Mouse (Mus musculus) MEL (cell line): ENCODE measurements around the gene Utrn. TPM values are rescaled to one million over a fixed set of nuclear protein-coding genes. Genes with fewer than 3 reads are reported as not detected.

Experiments used
- DNase-seq: peaks from one replicate; pipeline ENCODE4 v3.0.0; 2011; ENCODE audit warnings: low read depth, low spot score
- H3K27ac ChIP-seq: 2 replicates; pipeline ENCODE4 v1.5.1; 2012; ENCODE audit warnings: low read depth, mild to moderate bottlenecking, control low read depth, low read length, moderate library complexity; ENCODE audit not compliant: control insufficient read depth
- H3K27me3 ChIP-seq, 2 experiments: fragments of 150-350 bp in 1 of 2; sonication (generic) in 1 of 2; 2 replicates each; pipeline ENCODE4 v1.6.1; 2012; ENCODE audit warnings: low read length in 2 of 2, mild to moderate bottlenecking in 2 of 2, improper control_type of control experiment in 1 of 2, moderate library complexity in 1 of 2; ENCODE audit not compliant: insufficient read depth in 2 of 2, control insufficient read depth in 1 of 2
- H3K36me3 ChIP-seq, 2 experiments: 2 replicates each; pipeline ENCODE4 v1.6.1; 2012 to 2014; ENCODE audit warnings: low read length in 2 of 2, improper control_type of control experiment in 1 of 2, inconsistent platforms in 1 of 2, mild to moderate bottlenecking in 1 of 2; ENCODE audit not compliant: insufficient read depth in 2 of 2, control insufficient read depth in 1 of 2
- H3K4me1 ChIP-seq, 2 experiments: fragments of 150-350 bp in 1 of 2; sonication (generic) in 1 of 2; 2 replicates each; pipeline ENCODE4 v1.6.1; 2012; ENCODE audit warnings: low read length in 2 of 2, improper control_type of control experiment in 1 of 2, mild to moderate bottlenecking in 1 of 2; ENCODE audit not compliant: insufficient read depth in 2 of 2, control insufficient read depth in 1 of 2
- H3K4me3 ChIP-seq, 2 experiments: fragments of 150-350 bp in 1 of 2; sonication (generic) in 1 of 2; 2 replicates each; pipeline ENCODE4 v1.5.1; 2012; ENCODE audit warnings: low read depth in 2 of 2, low read length in 2 of 2, mild to moderate bottlenecking in 2 of 2, moderate library complexity in 2 of 2, control low read depth in 1 of 2, improper control_type of control experiment in 1 of 2; ENCODE audit not compliant: control insufficient read depth in 1 of 2, insufficient read depth in 1 of 2
- H3K79me2 ChIP-seq: 2 replicates; pipeline ENCODE4 v1.6.1; 2012; ENCODE audit warnings: mild to moderate bottlenecking, low read length, moderate library complexity; ENCODE audit not compliant: control insufficient read depth, poor library complexity, insufficient read depth
- H3K9ac ChIP-seq: 2 replicates; pipeline ENCODE4 v1.6.1; 2012; ENCODE audit warnings: low read depth, mild to moderate bottlenecking, control low read depth, low read length, moderate library complexity; ENCODE audit not compliant: control insufficient read depth, poor library complexity, severe bottlenecking
- H3K9me3 ChIP-seq: fragments of 150-350 bp; sonication (generic); replicated peaks from 2 replicates; pipeline ENCODE4 v1.6.1; 2012; ENCODE audit warnings: mild to moderate bottlenecking, low read length, improper control_type of control experiment, moderate library complexity; ENCODE audit not compliant: insufficient read depth
- CHD2 ChIP-seq: IDR thresholded peaks from 2 replicates; pipeline ENCODE4 v1.6.1; 2011; ENCODE audit warnings: low read length, improper control_type of control experiment
- E2F4 ChIP-seq: IDR thresholded peaks from 2 replicates; pipeline ENCODE4 v1.6.1; 2011; ENCODE audit warnings: low read depth, low read length, improper control_type of control experiment, borderline replicate concordance
- ELF1 ChIP-seq: IDR thresholded peaks from 2 replicates; pipeline ENCODE4 v1.6.1; 2014; ENCODE audit warnings: low read depth, mild to moderate bottlenecking, inconsistent platforms, low read length, improper control_type of control experiment, moderate library complexity
- ETS1 ChIP-seq: IDR thresholded peaks from 2 replicates; pipeline ENCODE4 v1.6.1; 2012; ENCODE audit warnings: low read depth, mild to moderate bottlenecking, inconsistent platforms, low read length, improper control_type of control experiment, moderate library complexity
- GATA1 ChIP-seq: IDR thresholded peaks from 2 replicates; pipeline ENCODE4 v1.6.1; 2011; ENCODE audit warnings: low read depth, low read length, improper control_type of control experiment
- HCFC1 ChIP-seq: IDR thresholded peaks from 2 replicates; pipeline ENCODE4 v1.6.1; 2012; ENCODE audit warnings: low read depth, mild to moderate bottlenecking, inconsistent platforms, low read length, improper control_type of control experiment, moderate library complexity
- KAT2A ChIP-seq: conservative IDR thresholded peaks from 2 replicates; pipeline ENCODE4 v1.6.1; 2012; ENCODE audit warnings: low read depth, low read length, improper control_type of control experiment, inconsistent platforms
- MAFK ChIP-seq: IDR thresholded peaks from 2 replicates; pipeline ENCODE4 v1.6.1; 2011; ENCODE audit warnings: low read depth, mild to moderate bottlenecking, low read length, improper control_type of control experiment, borderline replicate concordance
- MAX ChIP-seq: IDR thresholded peaks from 2 replicates; pipeline ENCODE4 v1.6.1; 2011; ENCODE audit warnings: low read length, improper control_type of control experiment
- MAZ ChIP-seq: IDR thresholded peaks from 2 replicates; pipeline ENCODE4 v1.6.1; 2012; ENCODE audit warnings: low read depth, mild to moderate bottlenecking, inconsistent platforms, low read length, improper control_type of control experiment
- MEF2A ChIP-seq: IDR thresholded peaks from 2 replicates; pipeline ENCODE4 v1.6.1; 2014; ENCODE audit warnings: low read depth, mild to moderate bottlenecking, inconsistent platforms, low read length, improper control_type of control experiment; ENCODE audit not compliant: poor library complexity, insufficient replicate concordance, severe bottlenecking; ENCODE audit errors: extremely low read depth
- MXI1 ChIP-seq: IDR thresholded peaks from 2 replicates; pipeline ENCODE4 v1.6.1; 2011; ENCODE audit warnings: mild to moderate bottlenecking, low read depth, low read length, improper control_type of control experiment
- MYC ChIP-seq: IDR thresholded peaks from 2 replicates; pipeline ENCODE4 v1.6.1; 2011; ENCODE audit warnings: low read depth, mild to moderate bottlenecking, low read length, improper control_type of control experiment, moderate library complexity
- NRF1 ChIP-seq: IDR thresholded peaks from 2 replicates; pipeline ENCODE4 v1.6.1; 2014; ENCODE audit warnings: low read depth, mild to moderate bottlenecking, inconsistent platforms, low read length, improper control_type of control experiment, moderate library complexity; ENCODE audit not compliant: poor library complexity, insufficient read depth, severe bottlenecking
- POLR2A ChIP-seq, 2 experiments: IDR thresholded peaks; 2 replicates each; pipeline ENCODE4 v1.6.1; 2011 to 2012; ENCODE audit warnings: low read length in 2 of 2, mild to moderate bottlenecking in 2 of 2, control low read depth in 1 of 2, improper control_type of control experiment in 1 of 2, low read depth in 1 of 2, moderate library complexity in 1 of 2; ENCODE audit not compliant: control insufficient read depth in 1 of 2, insufficient read depth in 1 of 2, poor library complexity in 1 of 2
- RCOR1 ChIP-seq: IDR thresholded peaks from 2 replicates; pipeline ENCODE4 v1.6.1; 2012; ENCODE audit warnings: low read depth, mild to moderate bottlenecking, inconsistent platforms, low read length, improper control_type of control experiment
- SIN3A ChIP-seq: IDR thresholded peaks from 2 replicates; pipeline ENCODE4 v1.6.1; 2012; ENCODE audit warnings: low read length, improper control_type of control experiment, inconsistent platforms
- SMC3 ChIP-seq: IDR thresholded peaks from 2 replicates; pipeline ENCODE4 v1.6.1; 2011; ENCODE audit warnings: low read depth, low read length, improper control_type of control experiment
- TCF12 ChIP-seq: IDR thresholded peaks from 2 replicates; pipeline ENCODE4 v1.6.1; 2014; ENCODE audit warnings: low read depth, mild to moderate bottlenecking, inconsistent platforms, low read length, improper control_type of control experiment, moderate library complexity
- UBTF ChIP-seq: IDR thresholded peaks from 2 replicates; pipeline ENCODE4 v1.6.1; 2012; ENCODE audit warnings: low read depth, mild to moderate bottlenecking, inconsistent platforms, low read length, improper control_type of control experiment, moderate library complexity, borderline replicate concordance; ENCODE audit not compliant: insufficient read depth
- USF1 ChIP-seq: IDR thresholded peaks from 2 replicates; pipeline ENCODE4 v1.6.1; 2014; ENCODE audit warnings: low read depth, mild to moderate bottlenecking, inconsistent platforms, low read length, improper control_type of control experiment, moderate library complexity
- USF2 ChIP-seq, 2 experiments: IDR thresholded peaks; 2 replicates each; pipeline ENCODE4 v1.6.1; 2011 to 2012; ENCODE audit warnings: improper control_type of control experiment in 2 of 2, low read length in 2 of 2, borderline replicate concordance in 1 of 2, inconsistent platforms in 1 of 2, low read depth in 1 of 2, mild to moderate bottlenecking in 1 of 2; ENCODE audit not compliant: insufficient read depth in 1 of 2
- ZC3H11A ChIP-seq: IDR thresholded peaks from 2 replicates; pipeline ENCODE4 v1.6.1; 2012; ENCODE audit warnings: low read depth, mild to moderate bottlenecking, inconsistent platforms, low read length, improper control_type of control experiment
- ZKSCAN1 ChIP-seq: IDR thresholded peaks from 2 replicates; pipeline ENCODE4 v1.6.1; 2012; ENCODE audit warnings: low read depth, mild to moderate bottlenecking, inconsistent platforms, low read length, improper control_type of control experiment, moderate library complexity
- ZMIZ1 ChIP-seq: IDR thresholded peaks from 2 replicates; pipeline ENCODE4 v1.6.1; 2012; ENCODE audit warnings: low read depth, mild to moderate bottlenecking, inconsistent platforms, low read length, improper control_type of control experiment, moderate library complexity
- ZNF384 ChIP-seq: IDR thresholded peaks from 2 replicates; pipeline ENCODE4 v1.6.1; 2012; ENCODE audit warnings: low read depth, mild to moderate bottlenecking, inconsistent platforms, low read length, improper control_type of control experiment
- polyA plus RNA-seq, 2 experiments: library from polyadenylated mRNA; stranded (reverse) in 1 of 2; unstranded in 1 of 2; fragments of >175 nt in 1 of 2; fragments of >200 nt in 1 of 2; gene quantifications; 2 replicates each; pipeline versions ENCODE4 v1.2.1 to v1.2.4; 2012; ENCODE audit warnings: low replicate concordance in 2 of 2, low read depth in 1 of 2; ENCODE audit not compliant: insufficient read length in 2 of 2, insufficient read depth in 1 of 2, missing spikeins in 1 of 2
- total RNA-seq: library from RNA; depleted of rRNA; stranded (reverse); fragments of 300-350 nt; gene quantifications from 2 replicates; pipeline ENCODE4 v1.2.3, GENCODE M21; 2012

Gene Utrn
- total and polyA plus RNA-seq, 3 experiments, result 2.3 to 4.3 TPM; not detected in 1

DNA sequence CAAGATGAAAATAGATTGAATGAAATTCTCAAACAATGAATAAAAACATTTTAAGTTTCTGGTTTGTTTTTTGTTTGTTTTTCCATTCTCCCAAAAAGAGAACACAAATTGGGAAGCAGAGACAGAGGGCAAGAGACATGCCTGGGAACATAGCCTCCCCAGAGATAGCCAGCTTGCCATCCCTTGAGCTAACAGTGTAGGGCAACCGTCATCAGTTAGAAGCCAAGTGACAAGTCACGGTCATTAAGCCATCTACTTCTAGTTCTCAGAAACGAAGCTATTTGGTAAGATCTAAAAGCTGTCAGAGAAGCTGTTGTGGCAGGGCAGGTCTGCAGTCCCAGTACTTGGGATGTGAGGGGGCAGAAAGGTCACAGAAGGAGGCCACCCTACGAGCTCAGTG, 44.8 kb downstream of the Utrn start:
- Histone ChIP-seq H3K4me1 (no peaks in the 10 kb centered on the region), H3K9ac (no peak overlapping the region), H3K4me3 (no peak overlapping the region), H3K36me3 (no peaks in the 10 kb centered on the region), H3K79me2 (no peaks in the 10 kb centered on the region), H3K27ac (no peak overlapping the region), H3K9me3 (no peaks in the 10 kb centered on the region), H3K27me3 (no peaks in the 10 kb centered on the region)
- DNase-seq, result no peak
- TF ChIP-seq ZMIZ1, result no peak
- TF ChIP-seq USF2 (IDR thresholded peaks at IDR 0.05; ENCODE audit: borderline replicate concordance in 1 of 2, insufficient read depth in 1 of 2, low read depth in 1 of 2, low read length in 2 of 2), result no peak
- TF ChIP-seq POLR2A (IDR thresholded peaks at IDR 0.05; ENCODE audit: control insufficient read depth in 1 of 2, insufficient read depth in 1 of 2, low read depth in 1 of 2, low read length in 2 of 2, poor library complexity in 1 of 2), result no peak
- TF ChIP-seq HCFC1, result no peak
- TF ChIP-seq USF1, result no peak
- no peak for TF ChIP-seq MAFK
- no peak for TF ChIP-seq ETS1
- no peak for TF ChIP-seq RCOR1
- TF ChIP-seq NRF1, result no peak
- TF ChIP-seq MXI1, result no peak
- no peak for TF ChIP-seq TCF12
- TF ChIP-seq MEF2A, result no peak
- TF ChIP-seq GATA1, result no peak
- no peak for TF ChIP-seq MYC
- TF ChIP-seq SMC3, result no peak
- TF ChIP-seq KAT2A, result no peak
- TF ChIP-seq MAX, result no peak
- TF ChIP-seq MAZ, result no peak

DNA sequence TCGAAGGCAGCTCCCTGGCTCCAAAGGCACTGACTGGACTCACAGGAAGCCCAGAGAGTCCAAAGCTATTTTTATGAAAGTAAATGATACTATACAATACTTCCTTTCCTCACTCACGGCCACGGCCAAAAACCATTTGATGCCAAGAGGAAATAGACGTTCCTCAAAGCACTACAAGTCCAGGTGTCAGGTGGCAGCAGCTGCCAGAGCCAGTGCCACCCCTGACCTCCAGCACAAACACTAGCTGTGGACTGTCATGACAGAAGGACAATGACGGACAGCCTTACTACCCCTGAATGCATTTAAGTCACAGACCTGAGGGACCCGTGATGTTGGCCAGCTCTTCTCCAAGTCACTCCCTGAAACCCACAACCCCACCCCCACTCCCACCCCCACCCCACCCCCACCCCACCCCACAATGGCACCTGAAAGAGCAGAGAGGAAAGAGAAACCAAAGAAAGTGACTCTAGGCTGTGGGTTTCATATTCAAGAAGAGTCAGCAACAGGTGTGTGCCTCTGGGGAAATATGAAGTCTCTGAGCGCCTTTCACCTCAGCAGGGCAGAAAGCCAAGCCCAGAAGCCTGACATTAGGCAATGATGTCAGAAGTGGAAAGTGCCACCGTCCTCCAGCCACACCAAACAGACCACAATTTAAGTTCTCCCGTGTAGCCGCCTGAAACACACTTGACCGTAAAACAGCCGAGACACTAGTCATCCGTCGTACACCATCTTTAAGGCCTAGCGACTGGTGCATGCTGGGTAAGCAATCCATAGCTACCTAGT, 45.5 kb downstream of the Utrn start:
- no peak for TF ChIP-seq CHD2
- TF ChIP-seq MAZ, result no peak
- no peak for TF ChIP-seq ZC3H11A
- no peak for TF ChIP-seq SIN3A
- no peak for TF ChIP-seq MAFK
- no peak for TF ChIP-seq ZNF384
- TF ChIP-seq MXI1, result no peak
- no peak for TF ChIP-seq RCOR1
- TF ChIP-seq UBTF, result no peak
- no peak for TF ChIP-seq POLR2A (IDR thresholded peaks at IDR 0.05; ENCODE audit: control insufficient read depth in 1 of 2, insufficient read depth in 1 of 2, low read depth in 1 of 2, low read length in 2 of 2, poor library complexity in 1 of 2)
- no peak for TF ChIP-seq HCFC1
- no peak for TF ChIP-seq ELF1
- no peak for TF ChIP-seq E2F4
- no peak for TF ChIP-seq USF1
- no peak for TF ChIP-seq GATA1
- no peak for TF ChIP-seq ZKSCAN1

More for the DNA sequence above, 45.5 kb downstream of the Utrn start:
- no peaks in the 10 kb centered on the region for H3K4me1 ChIP-seq
- no peaks in the 10 kb centered on the region for H3K79me2 ChIP-seq
- no peaks in the 10 kb centered on the region for H3K9me3 ChIP-seq
- no peak overlapping the region for H3K27ac ChIP-seq
- no peak overlapping the region for H3K9ac ChIP-seq
- DNase-seq, result no peak
- no peaks in the 10 kb centered on the region for H3K36me3 ChIP-seq
- H3K4me3 ChIP-seq, result no peak overlapping the region
- no peaks in the 10 kb centered on the region for H3K27me3 ChIP-seq
